Mouse (Mus musculus): ENCODE results near the gene Usp33.

DNA sequence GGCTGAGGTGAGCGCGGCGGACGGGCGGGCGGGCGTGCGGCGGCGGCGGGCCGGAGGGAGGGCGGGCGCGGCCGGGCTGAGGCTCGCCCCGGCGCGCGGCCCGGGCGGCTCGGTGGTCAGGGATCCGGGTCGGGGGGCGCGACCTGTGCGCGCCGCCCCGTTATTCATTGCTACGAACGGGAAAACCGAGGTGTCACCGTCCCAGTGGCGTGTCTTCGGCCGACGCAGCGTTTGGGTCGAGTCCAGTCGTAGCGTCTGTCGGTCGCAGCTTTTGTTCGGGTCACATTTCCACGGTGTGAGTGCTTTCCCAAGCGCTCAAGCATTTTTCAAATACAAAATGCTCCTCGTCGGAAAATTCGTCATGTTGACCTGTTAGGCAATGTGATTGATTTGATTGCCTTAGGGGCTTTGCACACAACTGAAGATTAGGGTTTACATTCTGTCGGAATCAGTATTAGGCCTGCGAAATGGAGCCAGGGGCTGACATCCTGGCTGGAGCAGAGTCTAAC, 409 bp downstream of the Usp33 start:
- TF ChIP-seq CTCF (IDR thresholded peaks at IDR 0.05; ENCODE audit: low read depth) (no peak), EP300 (IDR thresholded peaks at IDR 0.05; ENCODE audit: low read depth) (no peak)

All from heart, postnatal 0 days (tissue).